Mouse (Mus musculus) lung, postnatal 4 days (tissue): ENCODE results near the gene Lpcat1.

ENCODE experiments used
- DNase-seq, 2 experiments: peaks; one replicate each; pipeline ENCODE4 v3.0.0; 2021

Lpcat1 gene

GRCm38 (mm10) chr13:73477841-73478240 is 10.8 kb downstream of the Lpcat1 start:
- DNase-seq, result no peak

GRCm38 (mm10) chr13:73482476-73482875 is 15.5 kb downstream of the Lpcat1 start:
- no peak for DNase-seq

GRCm38 (mm10) chr13:73483331-73483730 is 16.3 kb downstream of the Lpcat1 start:
- no peak for DNase-seq

GRCm38 (mm10) chr13:73484171-73484570 is 17.2 kb downstream of the Lpcat1 start:
- no peak for DNase-seq

- DNase-seq, result no peak
Observed at GRCm38 (mm10) chr13:73488105-73488504, 21.1 kb downstream of the Lpcat1 start.

GRCm38 (mm10) chr13:73488707-73489106 is 21.7 kb downstream of the Lpcat1 start:
- DNase-seq, result no peak

- DNase-seq, result peak in 1 of 2 experiments; percentile 36
Observed at GRCm38 (mm10) chr13:73489986-73490385, 23.0 kb downstream of the Lpcat1 start.

GRCm38 (mm10) chr13:73490564-73491170 is 23.7 kb downstream of the Lpcat1 start:
- DNase-seq, result no peak

GRCm38 (mm10) chr13:73493183-73493582 is 26.2 kb downstream of the Lpcat1 start:
- no peak for DNase-seq

- no peak for DNase-seq
Observed at GRCm38 (mm10) chr13:73494528-73494927, 27.5 kb downstream of the Lpcat1 start.

GRCm38 (mm10) chr13:73496137-73496536 is 29.1 kb downstream of the Lpcat1 start:
- DNase-seq, result no peak

- peak in 1 of 2 experiments; percentile 50 for DNase-seq
Observed at GRCm38 (mm10) chr13:73499893-73500604, 33.1 kb downstream of the Lpcat1 start.

GRCm38 (mm10) chr13:73502719-73503118 is 35.7 kb downstream of the Lpcat1 start:
- DNase-seq, result peak in 1 of 2 experiments; percentile 45

- DNase-seq, result peak; percentile 61 to 83
Observed at GRCm38 (mm10) chr13:73505686-73506467, 38.9 kb downstream of the Lpcat1 start.

GRCm38 (mm10) chr13:73508817-73509550 is 42.0 kb downstream of the Lpcat1 start:
- DNase-seq, result peak; percentile 44 to 57

GRCm38 (mm10) chr13:73509869-73510268 is 42.9 kb downstream of the Lpcat1 start:
- DNase-seq, result no peak

- DNase-seq, result peak; percentile 46 to 78
Observed at GRCm38 (mm10) chr13:73512776-73513673, 46.0 kb downstream of the Lpcat1 start.

GRCm38 (mm10) chr13:73516886-73517285 is 49.9 kb downstream of the Lpcat1 start:
- DNase-seq, result no peak

GRCm38 (mm10) chr13:73533716-73534115 is 66.7 kb downstream of the Lpcat1 start:
- no peak for DNase-seq

GRCm38 (mm10) chr13:73535287-73535686 is 68.3 kb downstream of the Lpcat1 start:
- DNase-seq, result no peak

- DNase-seq, result peak; percentile 59 to 63
Observed at GRCm38 (mm10) chr13:73536403-73536821, 69.4 kb downstream of the Lpcat1 start, which contains the start of gene Slc6a3. Gene Slc6a3, plus strand, starts transcription at chr13:73536747.

- no peak for DNase-seq
Observed at GRCm38 (mm10) chr13:73536824-73537223, 69.8 kb downstream of the Lpcat1 start.
